Mouse (Mus musculus): ENCODE data around the gene Rnf220. TPM values are rescaled to one million over a fixed set of nuclear protein-coding genes. Genes with fewer than 3 reads are reported as not detected.

The Rnf220 gene
- polyA plus RNA-seq, 1 experiment from 2014 or later: 76.1 TPM

DNA sequence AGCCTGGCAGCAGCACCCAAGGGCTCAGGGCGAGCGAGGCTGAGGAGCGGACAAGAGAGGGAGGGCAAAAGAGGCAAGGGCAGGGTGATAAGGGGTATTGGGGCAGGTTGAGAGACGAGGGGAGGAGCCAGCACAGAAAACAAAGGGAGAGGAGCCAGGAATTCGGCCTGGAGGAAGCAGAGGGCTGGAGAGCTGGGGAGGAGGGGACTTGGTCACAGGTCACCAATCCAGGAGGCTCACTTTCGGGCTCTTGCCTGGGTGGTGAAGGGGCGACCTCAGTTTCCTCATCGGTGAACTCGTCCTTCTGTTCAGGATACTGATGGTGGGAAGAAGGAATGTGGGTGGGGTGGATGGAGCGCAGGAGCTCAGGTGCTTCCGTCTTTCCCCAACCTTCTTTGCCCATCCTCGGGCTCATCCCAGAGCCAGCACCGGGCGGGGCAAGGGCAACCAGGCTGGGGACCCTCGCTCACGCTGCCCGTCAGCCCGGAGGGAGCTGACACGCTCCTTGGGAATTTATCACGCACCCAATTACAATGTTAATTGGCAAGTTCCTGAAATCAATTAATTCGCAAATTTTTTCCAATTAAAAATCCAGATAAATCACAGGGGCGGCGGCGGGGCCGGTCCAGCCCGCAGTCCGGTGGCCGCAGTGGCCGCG, 193.1 kb downstream of the Rnf220 start:
- no peak for ATAC-seq (ENCODE audit: insufficient read depth)
- no peaks in the 10 kb centered on the region for H3K36me3 ChIP-seq (ENCODE audit: insufficient read depth)
- no peak for TF ChIP-seq CTCF (IDR thresholded peaks at IDR 0.05; ENCODE audit: low read depth)
- peak overlapping the region; percentile 46 for H3K4me3 ChIP-seq (ENCODE audit: low read depth, low read length)
- no peaks in the 10 kb centered on the region for H3K9me3 ChIP-seq (ENCODE audit: low read depth, low read length)
- H3K4me1 ChIP-seq (ENCODE audit: insufficient read depth): peaks cover 4% of the 10 kb centered on the region; the same call in 1 of the 2 replicates
- H3K27ac ChIP-seq (ENCODE audit: low read depth): no peak overlapping the region
- H3K4me2 ChIP-seq: peak overlapping the region; percentile 85
- peak overlapping the region; percentile 40 for H3K9ac ChIP-seq
- DNase-seq: no peak
- 10% methylated on average over 30 of the region's 30 CpGs for WGBS
- H3K27me3 ChIP-seq (ENCODE audit: insufficient read depth, low read length): peaks cover 58% of the 10 kb centered on the region

DNA sequence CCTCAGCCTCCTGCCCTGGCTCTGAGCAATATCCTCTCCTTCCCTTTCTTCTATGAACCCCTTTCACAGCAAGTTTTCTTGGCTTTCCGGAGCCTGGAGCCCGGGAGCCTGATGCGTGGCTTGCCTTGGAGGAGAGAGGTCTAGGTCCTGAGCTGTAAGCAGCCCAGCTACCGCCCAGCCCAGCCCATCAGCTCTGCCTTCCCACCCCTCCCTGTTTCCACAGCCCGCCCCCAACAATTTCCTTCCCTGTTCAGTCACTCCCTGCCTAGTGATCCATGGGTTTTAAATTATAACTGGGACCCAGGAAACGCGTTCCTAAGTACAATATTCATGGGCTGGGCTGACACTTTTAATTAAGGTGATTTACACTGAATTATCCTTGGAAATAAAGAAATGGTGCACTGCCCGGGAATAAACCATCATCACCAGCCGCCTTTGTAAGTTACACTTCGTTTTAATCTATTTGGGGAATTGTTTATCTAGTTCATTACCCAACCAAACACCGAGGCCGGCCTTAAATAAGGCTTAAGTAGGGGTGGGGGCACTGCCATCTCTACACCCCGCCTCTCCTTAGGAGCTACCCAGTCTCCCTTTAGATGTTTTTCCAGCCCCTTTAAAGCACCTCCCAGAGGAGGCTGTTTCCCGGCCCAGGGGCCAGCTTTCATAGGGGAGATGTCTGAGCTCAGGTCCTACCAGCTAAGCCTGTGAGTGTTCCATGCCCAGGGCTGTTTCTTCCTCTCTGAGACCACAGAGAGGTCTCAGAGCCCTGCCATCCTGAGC, 194.6 kb downstream of the Rnf220 start:
- Histone ChIP-seq H3K4me3 (ENCODE audit: low read depth, low read length) (no peak overlapping the region), H3K4me1 (ENCODE audit: insufficient read depth) (peaks cover 9% of the 10 kb centered on the region; the same call in 1 of the 2 replicates), H3K36me3 (ENCODE audit: insufficient read depth) (no peaks in the 10 kb centered on the region), H3K27me3 (ENCODE audit: insufficient read depth, low read length) (peaks cover 56% of the 10 kb centered on the region), H3K9me3 (ENCODE audit: low read depth, low read length) (no peaks in the 10 kb centered on the region), H3K27ac (ENCODE audit: low read depth) (no peak overlapping the region), H3K4me2 (no peak overlapping the region), H3K9ac (no peak overlapping the region)
- DNase-seq: no peak
- ATAC-seq (ENCODE audit: insufficient read depth): no peak
- WGBS: 17% methylated on average over 14 of the region's 14 CpGs
- no peak for TF ChIP-seq CTCF (IDR thresholded peaks at IDR 0.05; ENCODE audit: low read depth)

DNA sequence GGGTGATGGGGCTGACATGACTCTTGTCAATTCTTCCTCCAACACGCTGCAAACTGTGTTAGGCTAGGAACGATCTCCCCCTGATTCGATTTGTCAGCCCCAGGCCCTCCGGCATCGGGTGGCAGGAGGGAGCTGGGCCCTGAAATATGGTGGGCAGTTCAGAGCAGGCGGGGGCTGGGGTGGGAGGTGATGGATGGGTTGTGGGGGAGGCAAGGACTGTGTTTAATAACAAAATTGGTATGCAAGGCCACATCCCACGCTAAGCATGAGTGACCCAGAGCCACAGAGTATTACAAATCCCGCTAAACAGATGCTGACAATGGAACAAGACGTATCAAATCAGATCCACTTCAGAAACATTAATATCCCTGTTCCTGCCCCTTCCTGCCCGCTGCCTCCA, 196.9 kb downstream of the Rnf220 start:
- no peak for DNase-seq
- H3K27me3 ChIP-seq (ENCODE audit: insufficient read depth, low read length): peaks cover 36% of the 10 kb centered on the region

DNA sequence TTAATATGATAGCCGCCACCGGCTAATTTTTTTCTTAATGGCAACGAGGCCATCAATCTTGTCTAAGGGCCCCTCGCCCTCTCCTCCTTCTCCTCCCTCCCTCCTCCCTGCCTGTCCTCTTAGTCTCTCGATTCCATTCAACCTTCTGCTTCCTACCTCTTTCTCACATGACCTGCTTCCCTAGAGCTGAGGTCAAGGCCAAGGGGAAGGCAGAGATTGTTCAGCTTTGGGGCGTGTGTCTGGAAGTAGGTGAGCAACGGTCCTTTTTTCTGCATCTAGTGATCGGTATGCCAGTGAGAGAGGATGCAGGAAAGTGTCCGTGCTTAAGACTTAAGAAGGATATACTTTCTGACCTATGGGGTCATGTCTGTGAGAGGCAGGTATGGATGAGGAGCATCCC, 199.0 kb downstream of the Rnf220 start:
- Histone ChIP-seq H3K4me2 (no peak overlapping the region), H3K9me3 (ENCODE audit: low read depth, low read length) (no peaks in the 10 kb centered on the region), H3K27ac (ENCODE audit: low read depth) (no peak overlapping the region), H3K4me1 (ENCODE audit: insufficient read depth) (0 out of 2 replicates have a peak, but pooled peaks cover 5% of the 10 kb centered on the region), H3K36me3 (ENCODE audit: insufficient read depth) (no peaks in the 10 kb centered on the region), H3K9ac (no peak overlapping the region), H3K4me3 (ENCODE audit: low read depth, low read length) (no peak overlapping the region), H3K27me3 (ENCODE audit: insufficient read depth, low read length) (peaks cover 15% of the 10 kb centered on the region)
- no peak for TF ChIP-seq CTCF (IDR thresholded peaks at IDR 0.05; ENCODE audit: low read depth)
- WGBS: 53% methylated on average over 9 of the region's 9 CpGs
- no peak for ATAC-seq (ENCODE audit: insufficient read depth)
- no peak for DNase-seq

More for the DNA sequence above, 196.9 kb downstream of the Rnf220 start:
- Histone ChIP-seq H3K27ac (ENCODE audit: low read depth) (no peak overlapping the region), H3K9me3 (ENCODE audit: low read depth, low read length) (no peaks in the 10 kb centered on the region), H3K9ac (no peak overlapping the region), H3K4me2 (no peak overlapping the region), H3K36me3 (ENCODE audit: insufficient read depth) (no peaks in the 10 kb centered on the region), H3K4me1 (ENCODE audit: insufficient read depth) (peaks cover 9% of the 10 kb centered on the region; the same call in 1 of the 2 replicates), H3K4me3 (ENCODE audit: low read depth, low read length) (no peak overlapping the region)
- ATAC-seq (ENCODE audit: insufficient read depth): no peak
- TF ChIP-seq CTCF (IDR thresholded peaks at IDR 0.05; ENCODE audit: low read depth): no peak
- 55% methylated on average over 10 of the region's 10 CpGs for WGBS

DNA sequence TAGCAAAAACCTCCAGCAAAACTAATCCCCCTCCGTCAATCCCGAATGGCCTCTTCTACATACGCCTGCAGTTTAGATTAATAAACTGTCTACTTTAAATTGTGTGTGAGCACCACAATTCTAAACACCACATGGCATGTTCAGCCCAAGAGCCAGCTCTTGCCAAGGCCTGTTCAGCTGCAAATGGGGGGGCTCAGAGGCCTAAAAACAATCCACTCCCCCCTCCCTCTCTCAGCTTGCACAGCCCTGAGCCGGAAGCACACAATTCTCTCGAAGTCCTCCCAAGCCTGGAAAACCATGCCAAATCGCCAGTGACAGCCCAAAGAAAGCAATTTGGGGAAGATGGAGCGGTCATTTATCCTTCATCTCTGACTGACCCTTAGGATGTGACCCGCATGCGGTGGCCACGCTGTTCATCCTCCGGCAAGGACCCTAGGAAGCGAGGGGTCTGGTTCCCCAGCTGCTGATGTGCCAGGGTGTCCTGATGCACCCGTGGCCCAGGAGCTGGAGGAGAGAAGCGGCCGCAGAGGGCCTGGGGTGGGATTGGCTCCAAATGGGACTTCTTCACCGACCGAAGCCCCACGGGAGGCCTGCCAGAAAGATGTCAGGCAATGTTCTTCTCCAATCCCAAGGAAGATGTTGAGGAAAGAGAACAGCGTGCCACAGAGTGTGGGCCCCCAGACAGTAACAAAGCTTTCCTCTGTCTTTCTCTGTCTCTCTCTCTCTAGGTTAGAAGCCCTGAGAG, 199.8 kb downstream of the Rnf220 start:
- 49% methylated on average over 19 of the region's 19 CpGs for WGBS

DNA sequence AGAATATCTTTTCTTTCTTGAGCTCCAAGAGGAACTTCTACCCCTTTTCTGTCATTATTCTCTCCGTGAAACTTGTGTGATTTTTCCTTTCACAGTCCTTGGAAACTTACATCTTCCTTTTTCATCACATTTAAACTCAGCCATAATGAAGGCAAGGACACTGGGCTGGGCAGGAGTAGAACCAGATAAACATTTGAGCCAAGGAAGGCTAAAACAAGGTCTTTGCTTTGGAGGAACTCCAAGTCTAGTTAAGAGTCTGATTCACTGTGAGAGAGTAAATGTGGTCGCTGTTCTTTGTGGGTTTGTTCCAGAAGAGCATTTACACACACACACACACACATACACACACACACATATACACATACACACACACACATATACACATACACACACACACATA, 205.2 kb downstream of the Rnf220 start:
- H3K9me3 ChIP-seq (ENCODE audit: low read depth, low read length): no peaks in the 10 kb centered on the region
- no peak for ATAC-seq (ENCODE audit: insufficient read depth)
- H3K4me3 ChIP-seq (ENCODE audit: low read depth, low read length): no peak overlapping the region
- H3K36me3 ChIP-seq (ENCODE audit: insufficient read depth): peaks cover 7% of the 10 kb centered on the region; the same call in 1 of the 2 replicates
- DNase-seq: no peak
- no peak for TF ChIP-seq CTCF (IDR thresholded peaks at IDR 0.05; ENCODE audit: low read depth)
- H3K27ac ChIP-seq (ENCODE audit: low read depth): no peak overlapping the region
- no peaks in the 10 kb centered on the region for H3K27me3 ChIP-seq (ENCODE audit: insufficient read depth, low read length)
- H3K4me1 ChIP-seq (ENCODE audit: insufficient read depth): peaks cover 4% of the 10 kb centered on the region; the same call in 1 of the 2 replicates
- H3K4me2 ChIP-seq: no peak overlapping the region
- H3K9ac ChIP-seq: no peak overlapping the region
- 80% methylated on average over 2 of the region's 2 CpGs for WGBS

More for the DNA sequence above, 199.8 kb downstream of the Rnf220 start:
- H3K9me3 ChIP-seq (ENCODE audit: low read depth, low read length): no peaks in the 10 kb centered on the region
- no peak overlapping the region for H3K9ac ChIP-seq
- peak overlapping the region; percentile 55 for H3K27ac ChIP-seq (ENCODE audit: low read depth)
- H3K27me3 ChIP-seq (ENCODE audit: insufficient read depth, low read length): peaks cover 7% of the 10 kb centered on the region; the same call in 1 of the 2 replicates
- TF ChIP-seq CTCF (IDR thresholded peaks at IDR 0.05; ENCODE audit: low read depth): no peak
- H3K4me2 ChIP-seq: no peak overlapping the region
- ATAC-seq (ENCODE audit: insufficient read depth) (peak; percentile 85), DNase-seq (peak; percentile 76)
- H3K4me3 ChIP-seq (ENCODE audit: low read depth, low read length): no peak overlapping the region
- H3K36me3 ChIP-seq (ENCODE audit: insufficient read depth): no peaks in the 10 kb centered on the region
- H3K4me1 ChIP-seq (ENCODE audit: insufficient read depth): 0 out of 2 replicates have a peak, but pooled peaks cover 5% of the 10 kb centered on the region
